Mouse (Mus musculus) kidney, postnatal 25 days (tissue): ENCODE results near the gene Gm4214.
"Not testable (repeated sequence)": the region's sequence is repeated elsewhere in the genome, so short reads cannot be mapped to it uniquely, and the experiment has no call there.

Experiments
- DNase-seq, 2 experiments: peaks; one replicate each; pipeline ENCODE4 v3.0.0; 2021; ENCODE audit warnings: mixed read lengths in 2 of 2

Gene Gm4214

GRCm38 (mm10) chr7:22984573-22984972, at the start of gene Gm4214:
Gene Gm4214, minus strand, starts transcription at chr7:22984673.
- not testable (repeated sequence) for DNase-seq

GRCm38 (mm10) chr7:23019823-23020222, 35.4 kb upstream of the Gm4214 start, which contains the start of gene Gm4216:
Gene Gm4216, minus strand, starts transcription at chr7:23019923.
- not testable (repeated sequence) for DNase-seq
